8 mouse cellular contexts compared by ENCODE assay signal in the genomic region with DNA sequence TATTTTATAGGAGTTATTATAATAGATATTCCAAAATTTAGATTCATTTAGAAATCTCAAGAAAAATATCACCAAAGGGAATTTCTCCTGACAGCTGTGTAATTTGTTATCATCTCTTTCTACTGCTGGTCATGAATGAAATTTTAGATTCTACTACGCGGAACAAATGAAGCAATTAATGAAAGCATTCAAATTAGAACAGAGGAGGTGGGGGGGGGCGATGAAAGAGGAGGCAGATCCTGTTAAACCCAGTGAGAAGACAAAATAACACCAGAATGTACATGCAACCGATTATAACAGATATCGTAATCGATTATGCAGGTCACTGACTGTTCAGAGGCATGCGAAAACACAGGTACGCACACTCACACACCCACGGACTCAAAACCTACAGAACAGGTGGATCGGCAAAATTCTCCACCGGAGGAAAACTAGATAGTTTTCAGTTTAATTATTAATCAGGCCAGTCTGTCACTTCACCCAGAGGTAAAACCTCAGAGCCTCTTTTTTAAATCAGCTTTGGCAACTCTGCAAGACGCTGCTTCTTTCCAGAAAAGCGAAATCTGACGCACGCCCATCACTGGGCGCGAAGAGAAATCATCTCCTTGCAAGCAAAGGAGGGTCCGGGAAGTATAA. TPM values are rescaled to one million over a fixed set of nuclear protein-coding genes. Genes with fewer than 3 reads are reported as not detected.
DNase-seq lines count a peak whose midpoint lies in the region; ATAC-seq and TF ChIP-seq lines count a peak whose summit lies in the region.

No protein-coding gene starts in this region.

- H3K4me1 ChIP-seq in thymus, adult 2 months (replicated peaks; ENCODE audit: control insufficient read depth, insufficient read depth, low read length) = peaks cover 6% of the 10 kb centered on the region; the same call in 1 of the 2 replicates
- H3K4me1 ChIP-seq in midbrain, embryonic 15.5 days = peaks cover 23% of the 10 kb centered on the region

- no peaks in the 10 kb centered on the region for H3K27me3 ChIP-seq in thymus, adult 2 months (ENCODE audit: control insufficient read depth, insufficient read depth, low read length)
- H3K27me3 ChIP-seq in midbrain, embryonic 15.5 days (replicated peaks) = no peaks in the 10 kb centered on the region

- H3K9ac ChIP-seq in midbrain, embryonic 15.5 days = peak overlapping the region; percentile 90

- DNase-seq in cerebellum, postnatal 10 days = peak; percentile 33 to 45
- no peak for DNase-seq in cerebellum, adult 11 months
- no peak for DNase-seq in thymus, adult 2 months
- no peak for DNase-seq in thymus, postnatal 4 days
- peak; percentile 54 for DNase-seq in kidney, adult 9 months
- DNase-seq in adrenal gland, postnatal 4 days (ENCODE audit: low spot score in 2 of 2) = no peak
- no peak for DNase-seq in adrenal gland, adult 8-10 months

- WGBS in thymus, adult 2 months = 17% methylated on average over 18 of the region's 18 CpGs
- 1% methylated on average over 18 of the region's 18 CpGs for WGBS in midbrain, embryonic 15.5 days

- H3K4me3 ChIP-seq in thymus, adult 2 months (ENCODE audit: control insufficient read depth, insufficient read depth, low read length) = peak overlapping the region; percentile 61
- H3K4me3 ChIP-seq in midbrain, embryonic 15.5 days = peak overlapping the region; percentile 91

- H3K36me3 ChIP-seq in thymus, adult 2 months (ENCODE audit: control insufficient read depth, insufficient read depth, low read length) = no peaks in the 10 kb centered on the region
- no peaks in the 10 kb centered on the region for H3K36me3 ChIP-seq in midbrain, embryonic 15.5 days (replicated peaks)

- ATAC-seq in midbrain, embryonic 15.5 days (replicated peaks) = peak; percentile 9; the same call in 1 of the 2 replicates

- no peaks in the 10 kb centered on the region for H3K9me3 ChIP-seq in midbrain, embryonic 15.5 days

- TF ChIP-seq POLR2A in thymus, adult 2 months (IDR thresholded peaks at IDR 0.05; ENCODE audit: control insufficient read depth, extremely low read depth, insufficient read depth, low read length, poor library complexity) = no peak

- no peak for TF ChIP-seq CTCF in thymus, adult 2 months (IDR thresholded peaks at IDR 0.05; ENCODE audit: borderline replicate concordance, control insufficient read depth, extremely low read depth, insufficient read depth, low read length, poor library complexity)

- no peak overlapping the region for H3K27ac ChIP-seq in thymus, adult 2 months (ENCODE audit: control insufficient read depth, insufficient read depth, low read length)
- H3K27ac ChIP-seq in midbrain, embryonic 15.5 days = peak overlapping the region; percentile 92

- H3K4me2 ChIP-seq in midbrain, embryonic 15.5 days = peak overlapping the region; percentile 69

RNA-seq across cellular contexts. Expression of a gene that starts 0.8 kb away (rescaled TPM):
- 0.83 and 1.1 TPM in 2 replicates for polyA plus RNA-seq in thymus, adult 2 months (2012; rRNA removed)
- 29.5 and 33.6 TPM in 2 replicates for polyA plus RNA-seq in midbrain, embryonic 15.5 days (2015; fragmentation: Nextera tagmentation; extraction: Ambion mirVana)
- total RNA-seq in adrenal gland, postnatal 4 days (2021) = 10 to 100 TPM; 10.2 to 13.1 TPM
- total RNA-seq in adrenal gland, adult 8-10 months (2022) = 10 to 100 TPM in 1 of 4 experiments, 1 to 10 TPM in 3; 5.1 to 10.8 (median 5.9) TPM

Comparison
In these comparisons a context has a peak if more than half of its experiments do, and no peak if none do; other contexts are left out.
1. DNase-seq: peak in cerebellum, postnatal 10 days (2 of 2) and kidney, adult 9 months (single experiment); none in cerebellum, adult 11 months (single experiment), thymus, adult 2 months (single experiment), thymus, postnatal 4 days (single experiment), adrenal gland, postnatal 4 days (0 of 2) and adrenal gland, adult 8-10 months (single experiment).